Mouse (Mus musculus) G1E (cell line): ENCODE results near the gene Bcdin3d. TPM values are rescaled to one million over a fixed set of nuclear protein-coding genes. Genes with fewer than 3 reads are reported as not detected.

ENCODE experiments used
- ATAC-seq: 2 replicates; pipeline ENCODE4 v1.8.0; 2016; ENCODE audit warnings: mild to moderate bottlenecking; ENCODE audit not compliant: insufficient number of reproducible peaks, poor library complexity, low FRiP score, severe bottlenecking; ENCODE audit errors: extremely low read depth
- DNase-seq: peaks from one replicate; pipeline ENCODE4 v3.0.0; 2012; ENCODE audit warnings: low spot score
- H3K27me3 ChIP-seq: 2 replicates; pipeline ENCODE4 v1.6.1; 2012; ENCODE audit warnings: mild to moderate bottlenecking, low read length, inconsistent platforms; ENCODE audit not compliant: insufficient read depth
- H3K36me3 ChIP-seq: replicated peaks from 2 replicates; pipeline ENCODE3; 2012; ENCODE audit warnings: mild to moderate bottlenecking, inconsistent platforms
- H3K4me1 ChIP-seq: 2 replicates; pipeline ENCODE4 v1.6.1; 2012; ENCODE audit warnings: low read depth, low read length, inconsistent platforms, mixed read lengths; ENCODE audit not compliant: insufficient read depth
- H3K4me3 ChIP-seq: 2 replicates; pipeline ENCODE4 v1.5.1; 2012; ENCODE audit warnings: low read depth, mild to moderate bottlenecking, inconsistent platforms, low read length, moderate library complexity, mixed read lengths
- H3K9me3 ChIP-seq: replicated peaks from 2 replicates; pipeline ENCODE4 v1.6.1; 2012; ENCODE audit warnings: inconsistent platforms
- CTCF ChIP-seq: IDR thresholded peaks from 2 replicates; pipeline ENCODE4 v1.5.1; 2012; ENCODE audit warnings: low read depth, low read length, inconsistent platforms, mixed read lengths
- GATA1 ChIP-seq: IDR thresholded peaks from 2 replicates; pipeline ENCODE4 v1.6.1; 2012; ENCODE audit warnings: borderline replicate concordance, low read length, inconsistent platforms, mixed read lengths
- GATA2 ChIP-seq: IDR thresholded peaks from 2 replicates; pipeline ENCODE4 v1.6.1; 2012; ENCODE audit warnings: low read depth, low read length, inconsistent platforms, borderline replicate concordance
- POLR2AphosphoS5 ChIP-seq: IDR thresholded peaks from 2 replicates; pipeline ENCODE4 v1.6.1; 2012; ENCODE audit warnings: low read depth, low read length, inconsistent platforms; ENCODE audit not compliant: insufficient replicate concordance
- TAL1 ChIP-seq: conservative IDR thresholded peaks from 2 replicates; pipeline ENCODE4 v1.6.1; 2012; ENCODE audit warnings: low read depth, low read length, inconsistent platforms, mixed read lengths
- polyA plus RNA-seq: library from polyadenylated mRNA; stranded (reverse); fragments of >175 nt; gene quantifications from 2 replicates; pipeline ENCODE4 v1.2.3, GENCODE M21; 2012
- total RNA-seq, 2 experiments: library from RNA; stranded (forward) in 1 of 2; stranded (reverse) in 1 of 2; fragments of 200-1000 nt in 1 of 2; fragments of >200 nt in 1 of 2; fragmentation: Nextera tagmentation in 1 of 2; gene quantifications; 2 replicates each; pipeline ENCODE4 v1.2.3; 2014 to 2017

The Bcdin3d gene
- total and polyA plus RNA-seq, 3 experiments = 8.6 to 13.2 (median 10.0) TPM

DNA sequence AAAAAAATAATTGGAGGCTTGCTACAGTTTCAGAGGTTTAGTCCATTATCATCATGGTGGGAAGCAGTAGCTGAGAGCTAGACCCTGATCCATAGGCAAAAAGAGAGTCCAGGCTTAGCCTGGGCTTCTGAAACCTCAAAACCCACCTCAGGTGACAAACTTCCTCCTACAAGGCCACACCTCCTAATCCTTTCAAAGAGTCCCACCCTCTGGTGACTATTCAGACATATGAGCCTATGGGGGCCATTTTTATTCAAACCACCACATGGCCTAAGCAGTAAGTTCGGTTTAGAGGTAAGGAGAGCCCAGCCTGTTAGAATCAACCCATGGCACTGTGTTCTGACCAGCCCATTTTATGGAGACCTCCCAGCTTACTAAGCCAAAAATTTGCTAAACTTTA lies 1.3 kb upstream of the Bcdin3d start:
- peaks cover 13% of the 10 kb centered on the region for H3K36me3 ChIP-seq
- ATAC-seq = no peak
- no peak for DNase-seq

GRCm38 (mm10) chr15:99473801-99474575 lies 542 bp downstream of the Bcdin3d start:
- peak overlapping the region; percentile 86 for H3K4me3 ChIP-seq
- ATAC-seq (no peak), DNase-seq (peak; percentile 65)
- TF ChIP-seq GATA1 = no peak
- no peak for TF ChIP-seq POLR2AphosphoS5
- TF ChIP-seq GATA2 = no peak
- no peak for TF ChIP-seq TAL1
- TF ChIP-seq CTCF = no peak
- peaks cover 30% of the 10 kb centered on the region for H3K36me3 ChIP-seq
- H3K27me3 ChIP-seq = peaks cover 2% of the 10 kb centered on the region
- no peaks in the 10 kb centered on the region for H3K9me3 ChIP-seq
- peaks cover 35% of the 10 kb centered on the region for H3K4me1 ChIP-seq

More for the DNA sequence above, 1.3 kb upstream of the Bcdin3d start:
- Histone ChIP-seq H3K4me3 (no peak overlapping the region), H3K9me3 (no peaks in the 10 kb centered on the region), H3K4me1 (peaks cover 34% of the 10 kb centered on the region), H3K27me3 (peaks cover 13% of the 10 kb centered on the region)
- TF ChIP-seq GATA2 = no peak
- no peak for TF ChIP-seq POLR2AphosphoS5
- no peak for TF ChIP-seq TAL1
- TF ChIP-seq CTCF = no peak
- TF ChIP-seq GATA1 = no peak

DNA sequence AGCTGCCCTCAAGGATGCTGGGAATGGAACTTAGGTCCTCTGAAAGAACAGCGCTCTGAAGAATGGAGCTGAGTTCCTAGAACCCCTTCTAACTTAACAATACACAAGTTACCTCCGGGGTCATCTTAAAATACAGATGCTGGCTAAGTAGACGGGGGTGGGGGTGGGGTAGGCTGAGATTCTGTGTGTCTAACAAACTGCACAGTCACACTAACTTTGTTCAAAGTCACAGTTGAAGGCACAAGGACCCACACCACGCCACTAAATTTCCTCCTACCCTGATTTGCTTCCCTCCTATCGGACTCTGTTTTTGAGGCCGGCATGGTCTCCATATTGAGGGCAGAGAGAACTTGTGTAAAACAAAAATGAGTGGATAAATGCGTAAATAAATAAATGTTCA lies 1.6 kb downstream of the Bcdin3d start:
- Histone ChIP-seq H3K4me1 (peaks cover 35% of the 10 kb centered on the region), H3K36me3 (peaks cover 37% of the 10 kb centered on the region), H3K9me3 (no peaks in the 10 kb centered on the region), H3K27me3 (no peaks in the 10 kb centered on the region; the same call in 1 of the 2 replicates), H3K4me3 (no peak overlapping the region; the same call in 1 of the 2 replicates)
- no peak for ATAC-seq
- DNase-seq = no peak
- TF ChIP-seq GATA2 (no peak), POLR2AphosphoS5 (no peak), TAL1 (no peak), CTCF (no peak), GATA1 (no peak)

- peaks cover 35% of the 10 kb centered on the region for H3K4me1 ChIP-seq
- H3K9me3 ChIP-seq = no peaks in the 10 kb centered on the region
- no peak overlapping the region for H3K4me3 ChIP-seq
- no peak for TF ChIP-seq CTCF
- TF ChIP-seq GATA2 = no peak
- TF ChIP-seq TAL1 = no peak
- no peak for TF ChIP-seq GATA1
- TF ChIP-seq POLR2AphosphoS5 = no peak
- H3K27me3 ChIP-seq = peaks cover 1% of the 10 kb centered on the region; the same call in 1 of the 2 replicates
- DNase-seq (no peak), ATAC-seq (no peak)
- peaks cover 40% of the 10 kb centered on the region for H3K36me3 ChIP-seq
Measured at GRCm38 (mm10) chr15:99471677-99472063, 2.9 kb downstream of the Bcdin3d start.

DNA sequence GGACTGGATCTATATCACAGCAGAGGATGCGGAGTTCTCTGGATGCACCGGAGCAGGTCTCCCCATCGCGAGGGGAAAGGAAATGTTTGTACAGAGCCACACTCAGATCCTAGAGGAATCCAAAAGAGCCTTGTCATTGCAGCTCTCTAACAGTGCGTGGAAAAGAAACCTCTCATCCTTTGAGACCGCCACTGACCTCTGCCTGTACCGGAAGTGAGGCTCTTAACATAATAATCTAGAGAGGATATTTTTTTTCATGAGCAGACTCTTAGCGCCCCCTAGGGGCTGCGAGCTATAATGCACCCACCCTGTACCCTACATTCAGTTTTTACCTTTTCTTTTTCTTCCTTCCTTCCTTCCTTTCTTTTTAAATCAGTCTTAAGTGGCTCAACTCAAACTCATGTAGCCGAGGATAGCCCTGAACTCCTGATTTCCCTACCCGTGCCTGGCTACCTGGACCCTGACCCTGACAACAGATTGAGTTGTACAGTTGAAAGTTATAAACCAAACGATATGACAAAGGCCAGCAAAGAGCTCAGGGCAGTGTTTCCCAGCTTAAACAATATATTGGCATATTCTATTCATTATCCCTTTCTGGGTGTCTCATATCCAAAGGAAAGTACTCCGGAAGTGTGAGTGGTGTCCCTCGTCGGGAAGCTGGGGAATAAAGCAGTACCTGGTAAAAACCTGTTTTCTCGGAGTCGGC lies 3.4 kb downstream of the Bcdin3d start:
- Histone ChIP-seq H3K4me1 (peaks cover 34% of the 10 kb centered on the region), H3K4me3 (no peak overlapping the region), H3K9me3 (no peaks in the 10 kb centered on the region), H3K27me3 (peaks cover 3% of the 10 kb centered on the region; the same call in 1 of the 2 replicates), H3K36me3 (peaks cover 40% of the 10 kb centered on the region)
- DNase-seq (no peak), ATAC-seq (no peak)
- TF ChIP-seq CTCF = peak; percentile 79
- no peak for TF ChIP-seq GATA1
- TF ChIP-seq GATA2 = no peak
- TF ChIP-seq POLR2AphosphoS5 = no peak
- no peak for TF ChIP-seq TAL1

DNA sequence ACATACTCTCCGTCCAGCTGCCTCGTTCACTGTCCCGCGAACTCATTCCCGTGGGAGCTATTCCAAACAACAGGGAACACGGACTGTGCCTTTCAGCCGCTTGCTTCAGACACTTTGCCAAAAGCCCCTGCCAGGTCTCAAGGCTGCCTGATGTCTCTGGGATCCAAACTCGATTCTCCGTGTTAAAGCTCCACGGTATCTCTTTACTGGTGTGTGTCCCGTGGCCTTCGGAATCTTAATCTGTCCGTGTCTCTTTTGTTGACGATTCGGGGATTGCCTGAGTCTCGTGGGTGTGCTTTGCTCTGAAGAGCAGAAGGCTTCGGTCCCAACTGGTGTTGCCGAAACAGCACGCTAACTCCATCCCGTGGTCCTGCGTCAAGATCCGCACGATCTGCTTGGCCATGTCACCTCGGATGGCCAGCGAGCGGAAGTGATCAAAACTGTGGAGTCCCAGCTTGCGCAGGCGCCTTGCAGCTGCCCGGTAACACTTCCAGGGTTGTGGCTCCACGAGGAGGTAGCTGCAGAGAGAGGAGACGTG lies 4.2 kb downstream of the Bcdin3d start:
- Histone ChIP-seq H3K36me3 (peaks cover 40% of the 10 kb centered on the region), H3K4me3 (no peak overlapping the region), H3K9me3 (no peaks in the 10 kb centered on the region), H3K4me1 (peaks cover 26% of the 10 kb centered on the region), H3K27me3 (peaks cover 3% of the 10 kb centered on the region; the same call in 1 of the 2 replicates)
- TF ChIP-seq GATA1 = no peak
- TF ChIP-seq GATA2 = no peak
- TF ChIP-seq POLR2AphosphoS5 = no peak
- no peak for TF ChIP-seq CTCF
- no peak for TF ChIP-seq TAL1
- DNase-seq (no peak), ATAC-seq (no peak)
